Mouse (Mus musculus): ENCODE results near the gene Ston1.
A peak's percentile ranks its signal among the peaks of the same experiment; 100 is the strongest.

Gene Ston1

GRCm38 (mm10) chr17:88587371-88587770 is 10.1 kb upstream of the Ston1 start:
- no peak for DNase-seq (ENCODE audit: low spot score in 2 of 2)

- DNase-seq (ENCODE audit: low spot score in 2 of 2): no peak
Measured at GRCm38 (mm10) chr17:88588228-88588627, 9.3 kb upstream of the Ston1 start.

GRCm38 (mm10) chr17:88590251-88590650 is 7.2 kb upstream of the Ston1 start:
- DNase-seq (ENCODE audit: low spot score in 2 of 2): no peak

- no peak for DNase-seq (ENCODE audit: low spot score in 2 of 2)
Measured at GRCm38 (mm10) chr17:88595071-88595470, 2.4 kb upstream of the Ston1 start.

- no peak for DNase-seq (ENCODE audit: low spot score in 2 of 2)
Measured at GRCm38 (mm10) chr17:88596068-88596467, 1.4 kb upstream of the Ston1 start.

GRCm38 (mm10) chr17:88596544-88597221 is 801 bp upstream of the Ston1 start:
- DNase-seq (ENCODE audit: low spot score in 2 of 2): peak in 1 of 2 experiments; percentile 63

GRCm38 (mm10) chr17:88598056-88598420 is 554 bp downstream of the Ston1 start:
- DNase-seq (ENCODE audit: low spot score in 2 of 2): no peak

- no peak for DNase-seq (ENCODE audit: low spot score in 2 of 2)
Measured at GRCm38 (mm10) chr17:88598570-88599368, 1.3 kb downstream of the Ston1 start.

- DNase-seq (ENCODE audit: low spot score in 2 of 2): no peak
Measured at GRCm38 (mm10) chr17:88600492-88601026, 3.1 kb downstream of the Ston1 start.

GRCm38 (mm10) chr17:88603943-88604342 is 6.5 kb downstream of the Ston1 start:
- no peak for DNase-seq (ENCODE audit: low spot score in 2 of 2)

- no peak for DNase-seq (ENCODE audit: low spot score in 2 of 2)
Measured at GRCm38 (mm10) chr17:88606056-88606455, 8.6 kb downstream of the Ston1 start.

GRCm38 (mm10) chr17:88609361-88609760 is 11.9 kb downstream of the Ston1 start:
- no peak for DNase-seq (ENCODE audit: low spot score in 2 of 2)

GRCm38 (mm10) chr17:88611057-88611456 is 13.6 kb downstream of the Ston1 start:
- DNase-seq (ENCODE audit: low spot score in 2 of 2): no peak

- DNase-seq (ENCODE audit: low spot score in 2 of 2): no peak
Measured at GRCm38 (mm10) chr17:88613172-88613571, 15.7 kb downstream of the Ston1 start.

- no peak for DNase-seq (ENCODE audit: low spot score in 2 of 2)
Measured at GRCm38 (mm10) chr17:88613721-88614120, 16.2 kb downstream of the Ston1 start.

- no peak for DNase-seq (ENCODE audit: low spot score in 2 of 2)
Measured at GRCm38 (mm10) chr17:88614234-88614633, 16.8 kb downstream of the Ston1 start.

- DNase-seq (ENCODE audit: low spot score in 2 of 2): no peak
Measured at GRCm38 (mm10) chr17:88614733-88615132, 17.2 kb downstream of the Ston1 start.

GRCm38 (mm10) chr17:88615492-88616155 is 18.1 kb downstream of the Ston1 start:
- DNase-seq (ENCODE audit: low spot score in 2 of 2): no peak

- no peak for DNase-seq (ENCODE audit: low spot score in 2 of 2)
Measured at GRCm38 (mm10) chr17:88620935-88621334, 23.5 kb downstream of the Ston1 start.

- no peak for DNase-seq (ENCODE audit: low spot score in 2 of 2)
Measured at GRCm38 (mm10) chr17:88621374-88621773, 23.9 kb downstream of the Ston1 start.

GRCm38 (mm10) chr17:88622711-88623110 is 25.2 kb downstream of the Ston1 start:
- no peak for DNase-seq (ENCODE audit: low spot score in 2 of 2)

GRCm38 (mm10) chr17:88624386-88624785 is 26.9 kb downstream of the Ston1 start:
- DNase-seq (ENCODE audit: low spot score in 2 of 2): no peak
